Mouse (Mus musculus) testis, postnatal 14 days (tissue): Measurements from ENCODE around the gene Fsip1.

Experiments used
- DNase-seq: peaks from one replicate; pipeline ENCODE4 v3.0.0; 2021; ENCODE audit warnings: low spot score

Fsip1 gene

DNA sequence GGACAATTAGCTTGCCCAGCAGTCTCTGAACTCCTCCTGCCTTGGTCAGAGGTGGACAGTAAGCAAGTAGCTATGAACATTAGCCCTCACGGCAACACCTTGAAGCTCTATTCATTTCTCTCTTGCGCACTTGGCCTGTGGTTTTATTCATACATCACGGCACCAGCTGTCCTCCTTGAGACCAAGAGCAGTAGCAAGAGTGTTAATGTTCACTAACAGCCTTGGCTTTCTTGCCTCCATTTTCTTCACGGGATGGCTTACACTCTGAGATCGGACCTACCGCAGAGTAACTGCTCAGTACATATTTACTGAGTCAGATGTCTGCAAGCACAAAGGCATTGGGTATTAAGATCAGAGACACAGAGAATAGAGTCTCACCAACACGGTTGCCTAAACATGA is 132.3 kb downstream of the Fsip1 start:
- no peak for DNase-seq

GRCm38 (mm10) chr2:118123743-118124142 is 133.0 kb downstream of the Fsip1 start:
- DNase-seq: no peak

DNA sequence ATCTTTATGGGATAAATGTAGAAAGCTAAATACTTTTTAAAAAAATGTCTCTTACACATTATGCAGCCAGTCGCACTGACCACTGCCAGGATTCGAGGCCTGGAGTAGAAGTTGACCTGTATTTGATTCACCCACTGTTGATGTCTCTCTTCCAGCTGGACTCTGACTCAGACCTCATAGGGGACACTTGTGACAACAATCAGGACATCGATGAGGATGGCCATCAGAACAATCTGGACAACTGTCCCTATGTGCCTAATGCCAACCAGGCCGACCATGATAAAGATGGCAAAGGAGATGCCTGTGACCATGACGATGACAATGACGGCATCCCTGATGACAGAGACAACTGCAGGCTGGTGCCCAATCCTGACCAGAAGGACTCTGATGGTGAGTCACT is 134.5 kb downstream of the Fsip1 start:
- DNase-seq: no peak

DNA sequence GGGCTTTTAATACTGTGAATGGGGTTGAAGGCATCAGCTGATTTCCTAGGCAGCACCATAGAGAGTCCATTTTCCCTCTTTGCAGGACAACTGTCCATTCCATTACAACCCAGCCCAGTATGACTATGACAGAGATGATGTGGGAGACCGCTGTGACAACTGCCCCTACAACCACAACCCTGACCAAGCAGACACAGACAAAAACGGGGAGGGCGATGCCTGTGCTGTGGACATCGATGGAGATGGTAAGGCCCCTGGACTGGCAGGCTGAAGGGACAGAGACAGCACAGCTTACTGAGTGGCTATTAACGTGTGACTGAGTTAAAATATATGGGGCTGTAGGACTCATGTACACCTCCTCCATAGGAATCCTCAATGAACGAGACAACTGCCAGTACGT is 136.0 kb downstream of the Fsip1 start:
- no peak for DNase-seq

GRCm38 (mm10) chr2:118120095-118120494 is 136.7 kb downstream of the Fsip1 start:
- DNase-seq: no peak

- no peak for DNase-seq
These were observed 137.1 kb downstream of the Fsip1 start for GRCm38 (mm10) chr2:118119684-118120083.

GRCm38 (mm10) chr2:118118515-118118914 is 138.3 kb downstream of the Fsip1 start:
- no peak for DNase-seq

GRCm38 (mm10) chr2:118118045-118118444 is 138.7 kb downstream of the Fsip1 start:
- DNase-seq: no peak

DNA sequence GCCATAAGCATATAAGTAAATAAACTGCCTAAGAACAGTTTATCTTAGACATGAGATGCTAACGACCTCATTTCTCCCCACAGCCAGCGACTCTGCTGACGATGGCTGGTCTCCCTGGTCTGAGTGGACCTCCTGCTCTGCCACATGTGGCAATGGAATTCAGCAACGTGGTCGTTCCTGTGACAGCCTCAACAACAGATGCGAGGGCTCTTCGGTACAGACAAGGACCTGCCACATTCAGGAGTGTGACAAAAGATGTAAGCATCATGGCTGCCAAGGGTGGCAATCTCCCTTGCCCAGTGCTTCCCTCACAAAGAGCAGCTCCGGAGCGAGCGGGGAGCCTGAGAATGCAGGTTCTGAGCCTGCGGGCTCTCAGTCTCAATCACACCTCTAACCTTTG is 139.4 kb downstream of the Fsip1 start:
- no peak for DNase-seq

DNA sequence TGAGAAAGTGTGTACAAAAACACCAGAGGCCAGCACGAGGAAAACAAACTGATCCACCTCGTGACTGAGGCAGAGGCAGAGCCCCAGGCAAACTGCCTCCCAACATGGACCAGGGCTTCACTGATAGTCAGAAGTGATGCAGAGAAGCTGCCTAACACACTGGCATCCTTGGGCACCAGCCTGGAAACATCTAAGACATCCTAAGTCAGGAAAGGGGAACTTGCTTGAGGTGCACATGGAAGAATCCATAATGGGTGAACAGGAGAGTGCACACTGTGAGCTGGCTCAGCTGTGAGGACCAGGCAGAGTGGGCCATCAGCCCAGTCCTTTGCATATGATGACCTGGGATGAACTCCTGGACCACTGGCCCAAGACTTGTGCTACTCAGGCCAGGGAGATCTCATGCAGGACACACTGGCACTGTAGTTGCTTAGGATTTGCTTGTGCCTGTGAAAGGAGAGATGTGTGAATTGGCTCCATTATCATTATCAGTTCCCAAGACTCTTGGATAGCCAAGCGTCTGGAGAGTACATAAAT is 139.9 kb downstream of the Fsip1 start:
- DNase-seq: no peak

GRCm38 (mm10) chr2:118116180-118116579 is 140.6 kb downstream of the Fsip1 start:
- DNase-seq: no peak

DNA sequence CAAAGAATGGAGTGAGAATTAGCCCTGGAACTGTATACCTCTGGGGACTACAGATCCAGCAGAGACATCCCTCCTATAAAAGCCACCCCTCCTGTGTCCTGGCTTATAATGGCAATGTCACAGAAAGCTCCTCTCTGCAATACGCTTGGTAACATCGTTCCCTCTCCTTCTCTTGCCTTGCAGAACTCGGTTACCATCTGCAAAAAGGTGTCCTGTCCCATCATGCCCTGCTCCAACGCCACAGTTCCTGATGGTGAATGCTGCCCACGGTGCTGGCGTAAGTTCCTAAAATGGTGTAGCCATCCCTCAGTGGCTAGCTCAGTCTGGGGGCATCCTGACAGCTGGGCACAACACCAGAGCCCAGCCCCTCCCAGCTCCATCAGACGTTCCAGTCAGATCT is 141.1 kb downstream of the Fsip1 start:
- DNase-seq: no peak

DNA sequence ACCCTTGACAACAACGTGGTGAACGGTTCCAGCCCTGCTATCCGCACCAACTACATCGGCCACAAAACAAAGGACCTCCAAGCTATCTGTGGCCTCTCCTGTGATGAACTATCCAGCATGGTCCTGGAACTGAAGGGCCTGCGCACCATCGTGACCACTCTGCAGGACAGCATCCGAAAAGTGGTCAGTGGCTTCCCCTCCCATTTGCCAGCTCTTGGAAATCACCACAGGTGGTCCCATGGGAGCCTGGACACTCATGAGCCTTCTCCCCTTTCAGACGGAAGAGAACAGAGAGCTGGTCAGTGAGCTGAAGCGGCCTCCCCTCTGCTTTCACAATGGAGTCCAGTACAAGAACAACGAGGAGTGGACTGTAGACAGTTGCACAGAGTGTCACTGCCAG is 142.1 kb downstream of the Fsip1 start:
- DNase-seq: no peak

DNA sequence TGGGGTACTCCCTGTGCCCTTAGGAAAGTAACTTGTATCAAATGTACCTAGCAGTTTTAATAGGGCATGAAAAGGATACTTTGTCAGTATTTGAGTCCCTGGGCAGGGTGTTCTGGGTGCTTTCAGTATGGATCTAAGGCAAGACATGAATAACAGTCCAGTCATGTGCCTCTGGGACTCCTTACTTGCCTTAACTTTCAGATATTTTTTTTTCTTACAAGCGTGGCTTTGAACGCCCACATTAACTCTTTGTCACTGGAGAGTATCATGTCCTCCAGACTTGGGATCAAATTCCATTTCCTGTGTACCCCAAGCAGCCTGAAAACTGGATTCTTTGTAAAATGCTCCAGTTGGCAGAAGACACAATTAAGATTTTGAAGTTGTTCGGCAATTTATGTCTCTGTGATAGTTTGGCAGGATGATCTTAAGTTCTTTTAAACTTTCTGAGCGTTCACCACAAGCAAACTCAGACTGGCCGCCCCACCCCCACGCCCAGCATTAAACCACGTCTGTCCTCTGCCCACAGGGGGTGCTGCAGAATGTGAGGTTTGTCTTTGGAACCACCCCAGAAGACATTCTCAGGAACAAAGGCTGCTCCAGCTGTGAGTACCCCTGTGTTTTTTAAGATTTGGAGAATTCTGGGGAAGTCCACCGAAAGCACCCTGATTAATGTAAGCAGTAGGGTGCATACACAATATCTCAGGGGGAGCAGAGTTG is 142.8 kb downstream of the Fsip1 start:
- DNase-seq: peak; percentile 31

DNA sequence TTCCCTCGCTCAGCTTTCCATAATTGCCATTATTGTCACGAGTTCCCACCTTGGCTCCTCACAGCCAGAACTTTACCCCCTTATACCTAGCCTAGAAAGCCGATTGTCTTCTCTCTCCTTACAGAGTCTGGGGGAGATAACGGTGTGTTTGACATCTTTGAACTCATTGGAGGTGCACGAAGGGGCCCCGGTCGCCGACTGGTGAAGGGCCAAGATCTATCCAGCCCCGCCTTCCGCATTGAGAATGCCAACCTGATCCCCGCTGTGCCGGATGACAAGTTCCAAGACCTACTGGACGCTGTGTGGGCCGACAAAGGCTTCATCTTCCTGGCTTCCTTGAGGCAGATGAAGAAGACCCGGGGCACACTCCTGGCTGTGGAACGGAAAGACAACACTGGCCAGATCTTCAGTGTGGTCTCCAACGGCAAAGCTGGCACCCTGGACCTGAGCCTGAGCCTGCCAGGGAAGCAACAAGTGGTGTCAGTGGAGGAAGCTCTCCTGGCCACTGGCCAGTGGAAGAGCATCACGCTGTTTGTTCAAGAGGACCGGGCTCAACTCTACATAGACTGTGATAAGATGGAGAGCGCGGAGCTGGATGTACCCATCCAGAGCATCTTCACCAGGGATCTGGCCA is 143.8 kb downstream of the Fsip1 start:
- peak; percentile 28 for DNase-seq

GRCm38 (mm10) chr2:118112438-118112837 is 144.3 kb downstream of the Fsip1 start:
- no peak for DNase-seq

DNA sequence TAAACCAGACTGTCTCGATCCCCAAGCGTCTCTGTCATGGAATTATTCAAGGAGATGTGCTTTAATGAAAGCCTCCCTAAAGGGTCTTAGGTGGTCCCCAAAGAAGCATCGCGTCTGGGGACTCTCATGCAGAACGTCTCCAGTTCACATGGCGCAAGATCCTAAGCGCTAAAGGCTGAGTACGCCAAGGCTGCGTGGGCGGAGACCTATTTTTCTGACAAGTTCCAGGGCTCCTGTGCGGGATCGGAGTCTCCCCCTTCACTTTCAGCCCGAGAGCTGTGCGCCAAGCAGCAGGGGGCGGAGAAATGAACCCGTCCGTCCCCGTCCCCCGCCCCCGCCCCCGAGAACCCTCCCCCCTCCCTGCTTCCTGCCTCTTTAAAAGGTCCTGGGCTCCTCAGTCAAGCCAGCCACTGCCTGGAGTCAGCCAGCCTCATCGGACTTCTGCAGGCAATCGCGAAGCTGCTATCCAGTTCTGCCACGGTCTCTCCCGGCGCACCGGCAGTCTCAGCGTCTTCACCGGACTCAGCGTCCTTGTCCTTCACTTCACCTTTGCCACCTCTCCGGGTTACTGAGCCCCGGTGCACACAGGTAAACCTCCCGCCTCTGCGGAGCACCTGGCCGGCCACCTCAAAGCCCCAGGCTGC is 145.2 kb downstream of the Fsip1 start, which contains the start of gene Thbs1:
TSS of gene Thbs1 (plus strand) at position 389 of the 644 bp plus-strand sequence.
- DNase-seq: peak; percentile 73

DNA sequence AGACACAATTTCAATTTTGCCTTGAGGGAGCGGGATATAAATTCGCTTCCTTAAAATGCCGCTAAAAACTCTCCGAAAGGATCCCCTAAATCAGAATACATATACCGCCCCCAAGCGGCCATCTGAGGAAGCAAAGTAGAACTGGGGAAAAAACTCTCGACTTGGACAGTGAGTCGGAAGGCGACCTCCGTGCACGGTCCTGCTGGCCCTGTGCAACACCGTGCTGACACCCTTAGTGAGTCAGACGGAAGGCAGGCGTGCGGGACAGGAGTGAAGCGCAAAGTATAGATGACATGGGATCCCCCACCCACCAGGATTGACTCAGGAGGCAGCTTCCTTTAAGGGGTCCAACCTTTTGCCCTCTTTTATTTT is 145.7 kb downstream of the Fsip1 start:
- peak; percentile 72 for DNase-seq

GRCm38 (mm10) chr2:118110225-118110915 is 146.4 kb downstream of the Fsip1 start:
- DNase-seq: no peak

DNA sequence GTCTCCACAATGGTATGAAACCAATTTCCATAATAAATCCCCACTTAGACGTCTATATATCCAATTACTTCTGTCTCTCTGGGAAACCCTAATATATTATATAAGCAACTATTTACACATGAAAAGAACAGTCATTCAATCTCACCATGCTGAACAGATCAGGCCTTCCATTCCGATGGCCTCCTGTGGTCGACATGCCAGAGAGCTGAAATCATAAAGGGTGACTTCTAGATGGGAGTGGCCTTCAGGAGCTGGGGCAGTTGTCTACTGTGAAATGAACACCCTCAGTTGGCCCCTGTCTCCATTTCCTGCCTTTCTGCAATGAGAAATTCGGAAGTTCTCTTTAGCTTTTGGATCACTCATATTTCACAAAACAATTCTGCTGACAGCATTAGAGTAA is 154.6 kb downstream of the Fsip1 start:
- no peak for DNase-seq

GRCm38 (mm10) chr2:118099104-118099503 is 157.7 kb downstream of the Fsip1 start:
- no peak for DNase-seq

DNA sequence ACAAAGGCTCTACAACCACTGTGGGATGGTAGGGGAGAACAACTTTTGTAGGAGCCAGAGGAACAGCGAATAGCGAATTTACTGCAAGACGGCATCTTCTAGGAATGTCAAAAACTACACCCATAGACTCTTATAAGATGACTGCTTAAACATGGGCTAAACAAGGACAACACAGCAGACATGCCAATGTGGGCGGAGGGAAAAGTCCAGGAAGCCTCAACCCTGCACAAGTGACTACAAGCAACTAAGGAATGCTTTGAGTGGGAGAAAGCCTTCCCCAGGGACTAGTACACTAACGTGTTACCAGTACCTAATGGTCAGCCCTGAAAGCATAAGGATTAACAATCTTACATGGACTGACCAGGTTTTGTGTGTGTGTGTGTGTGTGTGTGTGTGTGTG is 165.5 kb downstream of the Fsip1 start:
- DNase-seq: no peak
